Mouse (Mus musculus): ENCODE measurements around the gene Sat1.

DNA sequence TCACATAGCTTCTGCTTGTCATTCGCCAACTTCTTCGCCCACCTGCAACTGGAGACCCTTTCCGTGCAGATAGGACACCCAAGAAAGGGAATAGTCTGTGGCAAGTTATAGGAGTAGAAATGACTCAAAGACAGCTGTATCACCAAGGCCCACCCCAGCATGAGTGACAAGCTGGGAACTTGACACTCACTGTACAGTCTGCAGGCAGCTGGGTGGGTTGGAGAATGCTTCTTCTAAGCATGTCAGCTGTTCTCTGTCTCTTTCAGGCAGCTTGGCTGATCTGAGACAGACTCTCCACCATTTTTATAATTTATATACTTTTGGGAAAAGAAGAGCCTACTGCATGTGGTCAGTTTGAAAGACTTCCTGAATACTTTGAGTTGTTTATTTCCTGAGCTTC, 48.6 kb downstream of the Sat1 start:
- TF ChIP-seq CTCF (IDR thresholded peaks at IDR 0.05; ENCODE audit: extremely low read depth, insufficient read length, insufficient replicate concordance, low read depth, low read length) (no peak), POLR2A (IDR thresholded peaks at IDR 0.05; ENCODE audit: low read depth, low read length) (no peak)
